Mouse (Mus musculus): Measurements from ENCODE around the gene Vmn2r78. TPM values are rescaled to one million over a fixed set of nuclear protein-coding genes. Genes with fewer than 3 reads are reported as not detected.
"Not testable (repeated sequence)": the region's sequence is repeated elsewhere in the genome, so short reads cannot be mapped to it uniquely, and the experiment has no call there.

Vmn2r78 gene
- polyA plus RNA-seq (2015; fragmentation: Nextera tagmentation; extraction: Ambion mirVana), result not detected in 2 replicates

DNA sequence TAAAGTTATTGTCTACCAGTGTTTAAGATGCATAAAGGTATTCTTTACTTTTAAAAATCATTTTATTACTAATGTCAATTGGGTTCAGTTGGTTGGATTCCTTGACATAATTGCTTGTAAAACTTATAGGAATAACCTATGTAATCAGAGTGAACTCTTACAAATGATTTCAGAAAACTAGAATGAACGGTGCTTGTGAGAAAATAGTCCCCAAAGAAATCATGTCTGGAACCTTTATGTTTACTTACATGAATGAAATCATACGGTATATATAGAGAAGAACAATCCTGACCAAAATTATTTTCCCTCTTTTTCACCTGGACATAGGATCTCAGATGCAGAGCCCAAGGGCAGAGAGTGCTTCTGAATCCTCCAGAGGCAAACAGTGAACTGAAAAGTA, at the start of gene Vmn2r78:
Gene Vmn2r78 (plus strand): TSS at position 301 of the 400 bp plus-strand sequence.
- H3K9ac ChIP-seq (replicated peaks; ENCODE audit: low read depth, low read length); H3K4me1 ChIP-seq (replicated peaks; ENCODE audit: control insufficient read depth, insufficient read depth, low read length); H3K36me3 ChIP-seq (ENCODE audit: control insufficient read depth, insufficient read depth); ATAC-seq; H3K4me3 ChIP-seq (replicated peaks; ENCODE audit: low read length); H3K4me2 ChIP-seq (ENCODE audit: low read length); H3K27ac ChIP-seq (ENCODE audit: low read length); H3K9me3 ChIP-seq (ENCODE audit: control insufficient read depth, low read length); H3K27me3 ChIP-seq (replicated peaks; ENCODE audit: control insufficient read depth, insufficient read depth, low read length): not testable (repeated sequence)
- 94% methylated on average over 2 of the region's 2 CpGs for WGBS

DNA sequence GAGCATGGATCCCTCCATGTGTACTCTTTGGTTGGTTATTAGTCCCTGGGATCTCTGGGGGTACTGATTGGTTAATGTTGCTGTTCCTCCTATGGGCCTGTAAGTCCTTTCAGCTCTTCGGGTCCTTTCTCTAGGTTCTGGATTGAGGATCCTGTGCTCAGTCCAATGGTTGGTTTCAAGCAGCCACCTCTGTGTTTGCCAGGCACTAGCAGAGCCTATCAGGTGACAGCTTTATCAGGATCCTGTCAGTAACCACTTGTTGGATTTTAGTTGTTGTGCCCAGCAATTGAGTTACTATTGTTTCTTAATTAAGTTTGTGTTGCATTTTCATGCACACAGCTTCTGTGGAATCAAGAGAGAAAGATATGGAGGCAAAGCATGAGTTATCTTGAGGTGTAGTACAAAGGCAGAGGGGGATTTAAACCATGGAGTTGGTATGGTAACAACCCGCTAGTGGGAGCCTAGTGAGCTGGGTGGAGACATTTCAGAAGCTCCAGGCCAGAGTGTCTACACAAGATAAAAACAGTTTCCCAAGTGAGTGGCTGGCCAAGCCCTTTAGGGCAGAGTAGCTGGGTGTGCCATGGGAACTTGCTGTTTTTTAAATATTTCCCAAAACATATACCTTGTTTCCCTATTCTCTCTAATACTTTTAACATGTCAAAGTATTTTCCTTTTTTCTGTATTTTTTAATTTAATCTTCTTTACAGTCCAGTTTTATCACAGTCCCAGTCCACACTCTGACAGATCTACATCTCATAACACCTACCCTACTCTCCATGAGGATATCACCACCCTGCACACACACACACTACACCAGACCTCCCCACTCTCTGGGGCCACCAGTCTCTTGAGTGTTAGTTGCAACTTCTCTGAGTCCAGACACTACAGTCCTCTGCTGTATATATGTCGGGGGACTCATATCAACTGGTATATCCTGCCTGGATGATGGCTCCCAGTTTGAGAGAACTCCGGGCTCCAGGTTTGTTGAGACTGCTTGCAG, 25.1 kb upstream of the Vmn2r78 start:
- H3K27ac ChIP-seq (ENCODE audit: low read length), result no peak overlapping the region
- no peaks in the 10 kb centered on the region for H3K36me3 ChIP-seq (ENCODE audit: control insufficient read depth, insufficient read depth)
- H3K9me3 ChIP-seq (ENCODE audit: control insufficient read depth, low read length), result no peaks in the 10 kb centered on the region
- H3K4me3 ChIP-seq (replicated peaks; ENCODE audit: low read length), result no peak overlapping the region
- H3K4me2 ChIP-seq (ENCODE audit: low read length), result no peak overlapping the region
- WGBS, result 86% methylated on average over 4 of the region's 4 CpGs
- no peak overlapping the region for H3K9ac ChIP-seq (replicated peaks; ENCODE audit: low read depth, low read length)
- no peaks in the 10 kb centered on the region for H3K27me3 ChIP-seq (replicated peaks; ENCODE audit: control insufficient read depth, insufficient read depth, low read length)
- ATAC-seq, result no peak
- H3K4me1 ChIP-seq (replicated peaks; ENCODE audit: control insufficient read depth, insufficient read depth, low read length), result no peaks in the 10 kb centered on the region

DNA sequence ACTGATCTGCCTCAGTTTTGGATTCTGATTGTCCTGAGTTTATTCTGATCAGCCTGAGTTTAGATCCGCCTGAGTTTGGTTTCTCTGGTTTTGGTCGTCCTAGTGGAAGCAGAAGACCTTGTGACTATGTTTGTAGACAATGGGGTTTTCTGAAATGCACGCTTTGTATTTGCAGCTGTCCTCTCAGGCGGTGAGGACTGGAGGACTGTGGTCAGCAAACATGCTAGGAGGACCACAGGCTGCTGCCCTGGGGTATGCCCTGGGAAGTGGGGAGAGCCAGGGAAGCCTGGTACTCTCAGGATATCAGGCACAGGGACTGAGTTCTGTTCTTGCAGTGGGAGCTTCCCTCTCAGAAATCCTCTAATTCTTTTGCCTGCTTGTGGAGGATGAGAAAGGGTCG, 22.4 kb downstream of the Vmn2r78 start:
- Histone ChIP-seq H3K4me1 (replicated peaks; ENCODE audit: control insufficient read depth, insufficient read depth, low read length) (no peaks in the 10 kb centered on the region), H3K9ac (replicated peaks; ENCODE audit: low read depth, low read length) (no peak overlapping the region), H3K4me3 (replicated peaks; ENCODE audit: low read length) (no peak overlapping the region), H3K27me3 (replicated peaks; ENCODE audit: control insufficient read depth, insufficient read depth, low read length) (no peaks in the 10 kb centered on the region), H3K36me3 (ENCODE audit: control insufficient read depth, insufficient read depth) (no peaks in the 10 kb centered on the region), H3K9me3 (ENCODE audit: control insufficient read depth, low read length) (no peaks in the 10 kb centered on the region), H3K4me2 (ENCODE audit: low read length) (no peak overlapping the region), H3K27ac (ENCODE audit: low read length) (no peak overlapping the region)
- no peak for ATAC-seq
- WGBS, result 79% methylated on average over 5 of the region's 5 CpGs

DNA sequence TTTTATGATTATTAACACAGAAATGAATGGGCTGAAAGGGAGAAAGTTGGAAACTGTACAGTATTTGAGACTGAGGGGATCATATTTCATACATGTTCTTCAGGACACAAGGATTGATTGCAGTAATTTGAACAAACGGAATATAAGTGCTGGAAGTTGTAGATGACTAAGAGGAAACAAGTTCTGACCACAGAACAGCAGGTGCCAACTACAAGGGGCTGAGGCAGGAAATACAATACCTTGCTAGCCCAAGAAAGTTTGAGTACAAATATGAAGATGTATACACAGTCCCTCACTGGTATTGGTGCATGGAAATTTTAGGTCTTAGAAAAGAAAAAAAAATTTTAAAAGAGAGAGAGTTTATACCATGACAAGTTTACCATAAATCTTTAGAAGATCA, 79.8 kb downstream of the Vmn2r78 start:
- no peak overlapping the region for H3K4me2 ChIP-seq (ENCODE audit: low read length)
- no peaks in the 10 kb centered on the region for H3K9me3 ChIP-seq (ENCODE audit: control insufficient read depth, low read length)
- ATAC-seq, result no peak
- no peak overlapping the region for H3K27ac ChIP-seq (ENCODE audit: low read length)
- no peaks in the 10 kb centered on the region for H3K27me3 ChIP-seq (replicated peaks; ENCODE audit: control insufficient read depth, insufficient read depth, low read length)
- no peaks in the 10 kb centered on the region for H3K4me1 ChIP-seq (replicated peaks; ENCODE audit: control insufficient read depth, insufficient read depth, low read length)
- H3K9ac ChIP-seq (replicated peaks; ENCODE audit: low read depth, low read length), result no peak overlapping the region
- H3K36me3 ChIP-seq (ENCODE audit: control insufficient read depth, insufficient read depth), result no peaks in the 10 kb centered on the region
- 82% methylated on average over 1 of the region's 1 CpGs for WGBS
- H3K4me3 ChIP-seq (replicated peaks; ENCODE audit: low read length), result no peak overlapping the region

DNA sequence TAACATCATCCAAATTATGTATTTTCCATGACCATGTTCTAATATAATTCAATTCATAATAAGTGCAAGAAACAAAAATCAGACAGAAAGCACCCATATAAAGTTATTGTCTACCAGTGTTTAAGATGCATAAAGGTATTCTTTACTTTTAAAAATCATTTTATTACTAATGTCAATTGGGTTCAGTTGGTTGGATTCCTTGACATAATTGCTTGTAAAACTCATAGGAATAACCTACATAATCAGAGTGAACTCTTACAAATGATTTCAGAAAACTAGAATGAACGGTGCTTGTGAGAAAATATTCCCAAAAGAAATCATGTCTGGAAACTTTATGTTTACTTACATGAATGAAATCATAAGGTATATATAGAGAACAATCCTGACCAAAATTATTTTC, 80.9 kb downstream of the Vmn2r78 start, which contains the start of gene Vmn2r79:
Gene Vmn2r79 (plus strand): TSS at position 301 of the 400 bp plus-strand sequence.
- 98% methylated on average over 1 of the region's 1 CpGs for WGBS
- H3K4me1 ChIP-seq (replicated peaks; ENCODE audit: control insufficient read depth, insufficient read depth, low read length); ATAC-seq; H3K4me3 ChIP-seq (replicated peaks; ENCODE audit: low read length); H3K27me3 ChIP-seq (replicated peaks; ENCODE audit: control insufficient read depth, insufficient read depth, low read length); H3K36me3 ChIP-seq (ENCODE audit: control insufficient read depth, insufficient read depth); H3K4me2 ChIP-seq (ENCODE audit: low read length); H3K9me3 ChIP-seq (ENCODE audit: control insufficient read depth, low read length); H3K27ac ChIP-seq (ENCODE audit: low read length); H3K9ac ChIP-seq (replicated peaks; ENCODE audit: low read depth, low read length): not testable (repeated sequence)

Other genes starting within 250 kb of the Vmn2r78 start
- not detected in 2 replicates for gene Olfr292, start 226.8 kb upstream of the Vmn2r78 start, polyA plus RNA-seq (2015; fragmentation: Nextera tagmentation; extraction: Ambion mirVana)
- gene Folh1, start 139.2 kb upstream of the Vmn2r78 start, polyA plus RNA-seq (2015; fragmentation: Nextera tagmentation; extraction: Ambion mirVana), result 0.45 and 0.75 TPM in 2 replicates
- not detected in 2 replicates for gene Vmn2r77, start 120.1 kb upstream of the Vmn2r78 start, polyA plus RNA-seq (2015; fragmentation: Nextera tagmentation; extraction: Ambion mirVana)
- not detected in 2 replicates for gene Vmn2r79, start 81.0 kb downstream of the Vmn2r78 start, polyA plus RNA-seq (2015; fragmentation: Nextera tagmentation; extraction: Ambion mirVana)

Measured in forebrain, embryonic 16.5 days (tissue).